Mouse (Mus musculus) spleen, postnatal 36 days (tissue): Measurements from ENCODE around the gene Map2k3.

Source experiments
- DNase-seq, 2 experiments: peaks; one replicate each; pipeline ENCODE4 v3.0.0; 2022; ENCODE audit warnings: low spot score in 2 of 2, mixed read lengths in 1 of 2

Map2k3 gene

GRCm38 (mm10) chr11:60927264-60927663 lies 4.6 kb upstream of the Map2k3 start:
- peak; percentile 85 to 88 for DNase-seq

- DNase-seq: no peak
Observed at GRCm38 (mm10) chr11:60930724-60931281, 1.0 kb upstream of the Map2k3 start.

GRCm38 (mm10) chr11:60931282-60931868 lies 458 bp upstream of the Map2k3 start:
- DNase-seq: no peak

GRCm38 (mm10) chr11:60932503-60933020 lies 729 bp downstream of the Map2k3 start:
- DNase-seq: no peak

- DNase-seq: no peak
Observed at GRCm38 (mm10) chr11:60933178-60933930, 1.5 kb downstream of the Map2k3 start.

GRCm38 (mm10) chr11:60934795-60935194 lies 3.0 kb downstream of the Map2k3 start:
- DNase-seq: no peak

- DNase-seq: peak; percentile 73 to 80
Observed at GRCm38 (mm10) chr11:60935326-60935974, 3.6 kb downstream of the Map2k3 start.

- no peak for DNase-seq
Observed at GRCm38 (mm10) chr11:60935975-60936373, 4.1 kb downstream of the Map2k3 start.

GRCm38 (mm10) chr11:60937611-60938010 lies 5.8 kb downstream of the Map2k3 start:
- no peak for DNase-seq

GRCm38 (mm10) chr11:60939487-60939886 lies 7.7 kb downstream of the Map2k3 start:
- no peak for DNase-seq

- DNase-seq: no peak
Observed at GRCm38 (mm10) chr11:60940501-60940900, 8.7 kb downstream of the Map2k3 start.

- DNase-seq: no peak
Observed at GRCm38 (mm10) chr11:60941370-60941769, 9.5 kb downstream of the Map2k3 start.

- DNase-seq: no peak
Observed at GRCm38 (mm10) chr11:60942263-60943015, 10.6 kb downstream of the Map2k3 start.

- DNase-seq: no peak
Observed at GRCm38 (mm10) chr11:60945003-60945402, 13.2 kb downstream of the Map2k3 start.

- no peak for DNase-seq
Observed at GRCm38 (mm10) chr11:60951896-60952295, 20.1 kb downstream of the Map2k3 start.

- no peak for DNase-seq
Observed at GRCm38 (mm10) chr11:60952362-60952761, 20.5 kb downstream of the Map2k3 start.

- DNase-seq: no peak
Observed at GRCm38 (mm10) chr11:60952986-60953385, 21.2 kb downstream of the Map2k3 start.

GRCm38 (mm10) chr11:60953803-60954202 lies 22.0 kb downstream of the Map2k3 start:
- DNase-seq: peak; percentile 75 to 78

- DNase-seq: no peak
Observed at GRCm38 (mm10) chr11:60954255-60955104, 22.6 kb downstream of the Map2k3 start.

GRCm38 (mm10) chr11:60955621-60956383 lies 24.0 kb downstream of the Map2k3 start:
- DNase-seq: no peak
